ENCODE assay signal across 12 mouse cellular contexts in the genomic region with DNA sequence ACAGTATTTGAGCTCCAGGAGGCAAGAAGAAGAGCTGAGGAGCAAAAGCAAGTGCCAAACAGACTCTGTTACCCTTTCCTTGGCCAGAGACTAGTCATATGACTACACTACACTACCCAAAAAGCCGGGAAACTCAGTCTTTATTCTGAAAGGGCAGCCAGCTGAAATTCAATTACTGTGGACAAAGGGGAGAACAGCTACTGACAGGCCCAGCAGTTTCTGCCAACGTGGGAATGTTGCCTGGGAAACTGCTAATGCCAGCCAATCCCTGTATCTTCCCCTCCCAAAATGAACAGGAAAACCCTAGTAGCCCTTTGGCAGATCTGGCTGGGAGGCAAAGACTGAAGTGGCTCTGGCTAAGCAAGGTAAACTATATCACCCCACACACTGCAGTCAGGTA. TPM values are rescaled to one million over a fixed set of nuclear protein-coding genes. Genes with fewer than 3 reads are reported as not detected.
A peak's percentile ranks its signal among the peaks of the same experiment; 100 is the strongest.
DNase-seq lines count a peak whose midpoint lies in the region; ATAC-seq lines count a peak whose summit lies in the region.
"Had no signal": no experiment of that assay in that cellular context is flagged by ENCODE, and none has a peak within 500 bp of the region (broad histone marks: within the 10 kb centered on the region; RNA-seq: fewer than 3 reads in every experiment).

No protein-coding gene starts in this region.

- peak; percentile 46 for DNase-seq in MN1 (ENCODE audit: low spot score)
- peak; percentile 72 for DNase-seq in brain, adult 2 months (ENCODE audit: low read depth, low spot score)
- DNase-seq in midbrain, embryonic 10.5 days (ENCODE audit: low spot score): no peak
- DNase-seq in kidney, postnatal 10 days: no peak
- DNase-seq in lung, adult 18-20 months: no peak
- DNase-seq in urinary bladder, postnatal 14 days (ENCODE audit: low spot score): no peak
- DNase-seq: kidney, postnatal 36 days had no signal

- no peaks in the 10 kb centered on the region for H3K36me3 ChIP-seq in hindbrain, embryonic 15.5 days
- no peaks in the 10 kb centered on the region for H3K36me3 ChIP-seq in midbrain, embryonic 10.5 days
- no peaks in the 10 kb centered on the region for H3K36me3 ChIP-seq in intestine, embryonic 16.5 days (ENCODE audit: control insufficient read depth, insufficient read depth, low read length)
- H3K36me3 ChIP-seq: neural tube, embryonic 12.5 days had no signal

- no peak overlapping the region for H3K9ac ChIP-seq in hindbrain, embryonic 15.5 days
- no peak overlapping the region for H3K9ac ChIP-seq in intestine, embryonic 16.5 days (ENCODE audit: low read depth, low read length)
- H3K9ac ChIP-seq: neural tube, embryonic 12.5 days had no signal

- no peaks in the 10 kb centered on the region for H3K9me3 ChIP-seq in hindbrain, embryonic 15.5 days
- H3K9me3 ChIP-seq in midbrain, embryonic 10.5 days (replicated peaks): no peaks in the 10 kb centered on the region
- H3K9me3 ChIP-seq in intestine, embryonic 16.5 days (ENCODE audit: control insufficient read depth, low read length): no peaks in the 10 kb centered on the region
- H3K9me3 ChIP-seq: neural tube, embryonic 12.5 days had no signal

- H3K4me2 ChIP-seq in hindbrain, embryonic 15.5 days: no peak overlapping the region
- H3K4me2 ChIP-seq in intestine, embryonic 16.5 days (ENCODE audit: low read depth, low read length): no peak overlapping the region
- H3K4me2 ChIP-seq: neural tube, embryonic 12.5 days had no signal

- H3K4me3 ChIP-seq in hindbrain, embryonic 15.5 days: no peak overlapping the region
- no peak overlapping the region for H3K4me3 ChIP-seq in midbrain, embryonic 10.5 days
- no peak overlapping the region for H3K4me3 ChIP-seq in intestine, embryonic 16.5 days (ENCODE audit: low read length)
- H3K4me3 ChIP-seq: neural tube, embryonic 12.5 days had no signal

- H3K27me3 ChIP-seq in hindbrain, embryonic 15.5 days: no peaks in the 10 kb centered on the region
- H3K27me3 ChIP-seq in midbrain, embryonic 10.5 days (ENCODE audit: low read depth, poor library complexity, severe bottlenecking): no peaks in the 10 kb centered on the region
- H3K27me3 ChIP-seq in intestine, embryonic 16.5 days (replicated peaks; ENCODE audit: control insufficient read depth, insufficient read depth, low read length): no peaks in the 10 kb centered on the region
- H3K27me3 ChIP-seq: neural tube, embryonic 12.5 days had no signal

- H3K4me1 ChIP-seq in hindbrain, embryonic 15.5 days (replicated peaks): peaks cover 8% of the 10 kb centered on the region
- peaks cover 17% of the 10 kb centered on the region for H3K4me1 ChIP-seq in midbrain, embryonic 10.5 days
- H3K4me1 ChIP-seq in intestine, embryonic 16.5 days (ENCODE audit: control insufficient read depth, insufficient read depth, low read length): peaks cover 9% of the 10 kb centered on the region; the same call in 1 of the 2 replicates
- H3K4me1 ChIP-seq: neural tube, embryonic 12.5 days had no signal

- ATAC-seq in hindbrain, embryonic 15.5 days (ENCODE audit: low FRiP score, low read depth): peak; percentile 84; the same call in 1 of the 2 replicates
- ATAC-seq in intestine, embryonic 16.5 days: no peak

- WGBS in hindbrain, embryonic 15.5 days: 1% methylated on average over 2 of the region's 2 CpGs
- 15% methylated on average over 2 of the region's 2 CpGs for WGBS in midbrain, embryonic 10.5 days
- WGBS in intestine, embryonic 16.5 days: 42% methylated on average over 2 of the region's 2 CpGs

- H3K27ac ChIP-seq in hindbrain, embryonic 15.5 days (replicated peaks): peak overlapping the region; percentile 47; the same call in 1 of the 2 replicates
- H3K27ac ChIP-seq in midbrain, embryonic 10.5 days (replicated peaks): 0 out of 2 replicates have a peak overlapping the region, but pooled peaks have one; percentile 4
- H3K27ac ChIP-seq in intestine, embryonic 16.5 days (ENCODE audit: low read length): no peak overlapping the region
- H3K27ac ChIP-seq: macrophage; neural tube, embryonic 12.5 days had no signal

RNA-seq across cellular contexts. Expression of gene Htr6, which starts 51.0 kb away (rescaled TPM):
- 0.43 and 0.83 TPM in 2 replicates for polyA plus RNA-seq in hindbrain, embryonic 15.5 days (2015; fragmentation: Nextera tagmentation; extraction: Ambion mirVana)
- not detected in 2 replicates for polyA plus RNA-seq in midbrain, embryonic 10.5 days (2016; fragmentation: Nextera tagmentation; extraction: Ambion mirVana)
- polyA plus RNA-seq in intestine, embryonic 16.5 days (2015; fragmentation: Nextera tagmentation; extraction: Ambion mirVana): 0.05 TPM in 1 of 2 replicates, not detected in the other
- polyA plus RNA-seq: liver, adult 2 months; macrophage; neural tube, embryonic 12.5 days had no signal

RNA-seq across cellular contexts. Expression of gene Tmco4, which starts 51.7 kb away (rescaled TPM):
- 1.0 TPM in 2 replicates for polyA plus RNA-seq in hindbrain, embryonic 15.5 days (2015; fragmentation: Nextera tagmentation; extraction: Ambion mirVana)
- polyA plus RNA-seq in midbrain, embryonic 10.5 days (2016; fragmentation: Nextera tagmentation; extraction: Ambion mirVana): 0.87 and 0.98 TPM in 2 replicates
- 16.3 and 17.1 TPM in 2 replicates for polyA plus RNA-seq in intestine, embryonic 16.5 days (2015; fragmentation: Nextera tagmentation; extraction: Ambion mirVana)

RNA-seq across cellular contexts. Expression of gene Rnf186, which starts 57.5 kb away (rescaled TPM):
- 0.12 and 0.17 TPM in 2 replicates for polyA plus RNA-seq in hindbrain, embryonic 15.5 days (2015; fragmentation: Nextera tagmentation; extraction: Ambion mirVana)
- polyA plus RNA-seq in midbrain, embryonic 10.5 days (2016; fragmentation: Nextera tagmentation; extraction: Ambion mirVana): not detected in 2 replicates
- 106 and 121 TPM in 2 replicates for polyA plus RNA-seq in intestine, embryonic 16.5 days (2015; fragmentation: Nextera tagmentation; extraction: Ambion mirVana)
- polyA plus RNA-seq: macrophage; neural tube, embryonic 12.5 days had no signal

Comparison
In these comparisons a context has a peak if more than half of its experiments do, and no peak if none do; other contexts are left out.
1. DNase-seq: peak in MN1 (single experiment) and brain, adult 2 months (single experiment); none in midbrain, embryonic 10.5 days (single experiment), kidney, postnatal 10 days (single experiment), lung, adult 18-20 months (0 of 2) and urinary bladder, postnatal 14 days (single experiment).
2. RNA of gene Rnf186, which starts 57.5 kb away (polyA plus RNA-seq): 106 to 121 TPM in intestine, embryonic 16.5 days; 0.12 to 0.17 TPM in hindbrain, embryonic 15.5 days and not detected in midbrain, embryonic 10.5 days; every median in the first group is over 10 times any median in the second.